Mouse (Mus musculus) right cerebral cortex, postnatal 4 days (tissue): ENCODE results near the gene Olfr55.
"Not testable (repeated sequence)": the region's sequence is repeated elsewhere in the genome, so short reads cannot be mapped to it uniquely, and the experiment has no call there.

Experiments used
- DNase-seq: peaks from one replicate; pipeline ENCODE4 v3.0.0-alpha.2; 2022

Gene Olfr55

GRCm38 (mm10) chr17:33168147-33168546, at the start of gene Olfr55:
TSS of gene Olfr55 (plus strand) at chr17:33168447.
- not testable (repeated sequence) for DNase-seq

- no peak for DNase-seq
These were observed 43.7 kb upstream of the Olfr55 start for GRCm38 (mm10) chr17:33124546-33124945.

DNA sequence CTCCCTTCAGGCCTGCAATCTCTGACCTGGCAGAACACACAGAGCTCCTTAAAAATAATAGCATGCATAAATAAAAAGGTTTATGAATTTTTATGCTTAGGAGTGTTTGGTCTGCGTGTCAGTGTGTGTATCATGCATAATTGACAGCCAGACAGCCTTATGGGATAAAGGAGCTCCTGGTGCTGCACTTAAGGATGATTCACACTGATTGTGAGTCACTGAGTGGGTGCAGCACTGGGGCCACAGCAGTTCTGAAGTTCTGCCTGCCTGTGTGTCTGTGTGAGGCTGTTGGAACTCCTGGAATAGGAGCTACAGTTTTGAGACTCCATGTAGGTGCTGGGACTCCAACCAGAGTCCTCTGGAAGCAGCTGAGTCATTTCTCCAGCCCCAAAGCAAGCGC, 42.0 kb upstream of the Olfr55 start:
- DNase-seq = no peak

DNA sequence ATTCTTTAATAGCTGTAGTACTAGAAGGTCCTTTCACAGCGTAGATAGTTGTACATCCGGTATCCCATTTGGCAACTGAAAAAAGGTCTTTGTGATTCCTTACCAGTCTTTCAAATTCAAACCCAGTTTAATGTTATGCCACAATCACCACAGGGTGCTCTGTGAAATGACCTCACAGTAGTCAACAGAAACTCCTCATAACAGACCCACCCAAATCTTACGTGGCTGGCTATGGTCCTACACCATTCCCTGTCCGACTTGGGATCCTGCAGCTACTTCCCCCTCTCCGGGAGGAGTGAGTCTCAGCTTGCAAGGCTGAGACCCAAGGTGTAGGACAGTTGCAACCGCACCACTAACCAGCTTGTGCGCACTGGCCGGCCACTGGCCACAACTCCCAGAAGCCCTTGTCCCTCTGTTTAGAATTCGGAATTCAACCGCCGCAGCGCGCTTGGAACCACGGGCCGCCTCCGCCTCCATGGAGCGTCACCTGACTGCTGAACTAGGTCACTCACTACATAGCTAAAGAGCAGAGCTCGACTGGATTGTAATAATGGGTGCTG, 28.9 kb upstream of the Olfr55 start, which contains the start of gene Morc2b:
TSS of gene Morc2b (minus strand) at position 423 of the 560 bp plus-strand sequence.
- no peak for DNase-seq

DNA sequence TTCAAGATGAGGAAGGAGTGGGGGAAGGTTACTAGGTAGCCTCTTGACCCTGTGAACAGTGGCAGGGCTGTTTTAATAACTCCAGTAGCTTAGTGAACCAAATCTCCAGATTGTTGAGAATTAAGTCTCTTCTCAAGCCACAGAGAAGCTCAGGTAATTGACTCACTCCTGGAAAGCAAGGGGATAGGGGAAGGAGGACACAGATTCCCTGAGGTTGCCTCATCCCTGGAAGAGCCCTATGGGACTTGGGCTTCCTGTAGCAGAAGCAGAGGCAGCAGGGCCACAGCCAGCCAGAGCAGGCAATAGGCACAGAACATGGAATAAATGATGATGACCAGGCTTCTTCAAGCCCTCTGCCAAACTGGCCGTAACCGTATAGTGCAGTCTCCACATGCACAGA, 22.8 kb downstream of the Olfr55 start, which contains the start of gene Olfr239:
TSS of gene Olfr239 (plus strand) at position 301 of the 400 bp plus-strand sequence.
- not testable (repeated sequence) for DNase-seq

DNA sequence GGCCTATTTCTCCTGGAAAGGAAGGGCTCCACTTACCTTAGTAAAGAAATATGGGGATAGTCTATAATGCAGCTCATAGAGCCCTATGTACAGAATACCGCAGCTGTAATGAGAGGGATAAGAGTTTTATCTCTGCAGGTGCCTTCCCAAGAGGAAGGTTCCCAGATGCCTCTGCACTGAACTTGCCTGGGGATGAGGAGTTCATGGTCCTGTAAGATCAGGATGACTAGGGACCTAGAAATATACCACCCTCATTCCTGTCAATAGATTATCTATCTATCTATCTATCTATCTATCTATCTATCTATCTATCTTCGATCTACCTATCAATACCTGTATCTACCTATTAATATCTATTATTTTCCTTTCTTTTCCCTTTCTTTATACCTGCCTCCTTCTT, 53.3 kb downstream of the Olfr55 start, which contains the start of gene Olfr1564:
TSS of gene Olfr1564 (minus strand) at position 101 of the 400 bp plus-strand sequence.
- no peak for DNase-seq
